ENCODE assay signal across 10 mouse cellular contexts in the genomic region with DNA sequence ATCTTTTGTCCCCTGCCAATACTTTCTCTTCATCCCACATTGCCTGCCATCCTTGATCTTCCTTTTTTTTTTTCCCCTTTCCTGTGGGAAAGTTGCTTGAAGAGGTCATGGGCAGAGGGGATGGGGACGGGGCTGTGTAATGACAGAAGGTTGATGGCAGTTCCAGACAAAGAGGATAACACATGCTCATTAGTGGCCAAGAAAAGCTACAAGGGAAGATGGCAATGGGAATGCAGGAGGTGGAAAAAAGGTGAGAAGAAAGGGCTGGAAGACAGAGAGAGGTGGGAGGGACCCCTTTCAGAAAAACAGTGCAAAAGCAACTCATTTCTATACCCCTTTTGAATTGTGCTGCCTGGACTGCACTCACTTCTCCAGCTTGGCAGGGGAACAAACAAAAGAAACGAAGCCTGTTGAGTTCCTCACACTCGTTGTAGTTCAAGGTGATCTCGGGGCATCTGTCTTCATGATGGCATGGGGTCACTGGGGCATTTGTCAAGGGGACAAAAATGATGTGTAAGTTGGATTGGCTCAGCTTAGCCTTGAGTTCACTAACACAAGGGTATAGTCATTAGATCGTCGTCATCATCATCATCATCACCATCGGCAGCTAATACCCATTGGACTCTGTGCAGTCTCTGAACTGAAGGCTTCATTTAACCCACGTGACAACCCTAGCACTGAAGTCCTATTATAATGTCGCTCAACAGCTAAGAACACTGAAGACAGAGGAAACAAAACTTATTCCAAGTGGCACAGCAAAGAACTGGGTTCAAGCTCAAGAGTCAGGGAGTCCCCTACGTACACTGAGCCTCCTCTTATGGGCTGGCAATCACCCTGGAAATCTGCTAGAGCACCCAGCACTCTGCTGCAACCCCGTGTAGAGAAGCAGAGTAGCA. TPM values are rescaled to one million over a fixed set of nuclear protein-coding genes. Genes with fewer than 3 reads are reported as not detected.
DNase-seq lines count a peak whose midpoint lies in the region; ATAC-seq and TF ChIP-seq lines count a peak whose summit lies in the region.
"Had no signal": no experiment of that assay in that cellular context is flagged by ENCODE, and none has a peak within 500 bp of the region (broad histone marks: within the 10 kb centered on the region; RNA-seq: fewer than 3 reads in every experiment).

No protein-coding gene starts in this region.

- 11% methylated on average over 11 of the region's 11 CpGs for WGBS in hindbrain, embryonic 15.5 days
- 5% methylated on average over 11 of the region's 11 CpGs for WGBS in midbrain, embryonic 14.5 days

- no peaks in the 10 kb centered on the region for H3K9me3 ChIP-seq in E14TG2a.4 (ENCODE audit: low read length)
- H3K9me3 ChIP-seq in hindbrain, embryonic 15.5 days = no peaks in the 10 kb centered on the region
- H3K9me3 ChIP-seq in midbrain, embryonic 14.5 days (ENCODE audit: control insufficient read depth, low read length) = no peaks in the 10 kb centered on the region

- H3K27me3 ChIP-seq in E14TG2a.4 (ENCODE audit: insufficient read depth, low read length) = peaks cover 2% of the 10 kb centered on the region
- H3K27me3 ChIP-seq in hindbrain, embryonic 15.5 days = no peaks in the 10 kb centered on the region
- no peaks in the 10 kb centered on the region for H3K27me3 ChIP-seq in midbrain, embryonic 14.5 days (ENCODE audit: control insufficient read depth, insufficient read depth, low read length)

- H3K36me3 ChIP-seq in E14TG2a.4 (ENCODE audit: insufficient read depth, low read length) = peaks cover 3% of the 10 kb centered on the region; the same call in 1 of the 2 replicates
- H3K36me3 ChIP-seq in hindbrain, embryonic 15.5 days = peaks cover 23% of the 10 kb centered on the region
- peaks cover 44% of the 10 kb centered on the region for H3K36me3 ChIP-seq in midbrain, embryonic 14.5 days (ENCODE audit: control insufficient read depth, insufficient read depth, low read length)

- peak overlapping the region; percentile 72 for H3K27ac ChIP-seq in hindbrain, embryonic 15.5 days (replicated peaks)
- peak overlapping the region; percentile 81 for H3K27ac ChIP-seq in midbrain, embryonic 14.5 days (replicated peaks; ENCODE audit: low read depth, low read length)
- H3K27ac ChIP-seq: macrophage had no signal

- H3K9ac ChIP-seq in hindbrain, embryonic 15.5 days = no peak overlapping the region
- no peak overlapping the region; the same call in 1 of the 2 replicates for H3K9ac ChIP-seq in midbrain, embryonic 14.5 days (replicated peaks; ENCODE audit: low read length)

- ATAC-seq in hindbrain, embryonic 15.5 days (ENCODE audit: low FRiP score, low read depth) = no peak; the same call in 1 of the 2 replicates
- ATAC-seq in midbrain, embryonic 14.5 days (ENCODE audit: low FRiP score, low TSS enrichment) = peak; percentile 26; the same call in 1 of the 2 replicates

- peaks cover 72% of the 10 kb centered on the region for H3K4me1 ChIP-seq in E14TG2a.4 (replicated peaks; ENCODE audit: low read depth, low read length)
- H3K4me1 ChIP-seq in hindbrain, embryonic 15.5 days (replicated peaks) = peaks cover 68% of the 10 kb centered on the region
- H3K4me1 ChIP-seq in midbrain, embryonic 14.5 days (ENCODE audit: control insufficient read depth, insufficient read depth, low read length) = peaks cover 47% of the 10 kb centered on the region

- no peak overlapping the region for H3K4me2 ChIP-seq in hindbrain, embryonic 15.5 days
- peak overlapping the region; percentile 30 for H3K4me2 ChIP-seq in midbrain, embryonic 14.5 days (ENCODE audit: low read length)

- no peak for TF ChIP-seq CTCF in E14TG2a.4 (conservative IDR thresholded peaks at IDR 0.05; ENCODE audit: low read length)

- peak; percentile 65 to 91 for DNase-seq in adrenal gland, adult (ENCODE audit: inconsistent age in 2 of 2, low spot score in 1 of 2)
- no peak for DNase-seq in adrenal gland, postnatal 25 days
- DNase-seq in midbrain, embryonic 14.5 days = peak; percentile 42
- no peak for DNase-seq in spleen, postnatal 36 days (ENCODE audit: low spot score in 2 of 2)
- DNase-seq in left cerebral cortex, adult 9 months (ENCODE audit: low spot score in 2 of 2) = no peak
- DNase-seq in gastrocnemius, postnatal 4 days (ENCODE audit: low spot score in 2 of 2) = no peak

- 0 out of 2 replicates have a peak overlapping the region, but pooled peaks have one; percentile 62 for H3K4me3 ChIP-seq in E14TG2a.4 (replicated peaks; ENCODE audit: low read length)
- no peak overlapping the region for H3K4me3 ChIP-seq in hindbrain, embryonic 15.5 days
- no peak overlapping the region for H3K4me3 ChIP-seq in midbrain, embryonic 14.5 days (replicated peaks; ENCODE audit: low read depth, low read length)
- H3K4me3 ChIP-seq: layer of hippocampus, adult 2 months had no signal

RNA-seq across cellular contexts. Expression of gene Dtx4, which starts 11.3 kb away (rescaled TPM):
- total RNA-seq in adrenal gland, postnatal 25 days (2021) = 14.9 and 15.1 TPM in 2 replicates
- polyA plus RNA-seq in hindbrain, embryonic 15.5 days (2015; fragmentation: Nextera tagmentation; extraction: Ambion mirVana) = 40.0 and 42.2 TPM in 2 replicates
- 35.7 and 46.0 TPM in 2 replicates for polyA plus RNA-seq in midbrain, embryonic 14.5 days (2014; fragmentation: Nextera tagmentation; extraction: Ambion mirVana)
- 10 to 100 TPM; 33.2 to 37.5 TPM for total RNA-seq in gastrocnemius, postnatal 4 days (2021)

RNA-seq across cellular contexts. Expression of gene Mpeg1, which starts 29.3 kb away (rescaled TPM):
- 12.4 and 16.5 TPM in 2 replicates for total RNA-seq in adrenal gland, postnatal 25 days (2021)
- polyA plus RNA-seq in hindbrain, embryonic 15.5 days (2015; fragmentation: Nextera tagmentation; extraction: Ambion mirVana) = 0.61 and 0.88 TPM in 2 replicates
- polyA plus RNA-seq in midbrain, embryonic 14.5 days (2014; fragmentation: Nextera tagmentation; extraction: Ambion mirVana) = 1.00 and 1.1 TPM in 2 replicates
- 1 to 10 TPM; 3.7 to 3.9 TPM for total RNA-seq in gastrocnemius, postnatal 4 days (2021)

RNA-seq across cellular contexts. Expression of gene Fam111a, which starts 55.6 kb away (rescaled TPM):
- total RNA-seq in adrenal gland, postnatal 25 days (2021) = 6.3 and 6.7 TPM in 2 replicates
- 6.6 and 7.9 TPM in 2 replicates for polyA plus RNA-seq in hindbrain, embryonic 15.5 days (2015; fragmentation: Nextera tagmentation; extraction: Ambion mirVana)
- polyA plus RNA-seq in midbrain, embryonic 14.5 days (2014; fragmentation: Nextera tagmentation; extraction: Ambion mirVana) = 4.5 and 8.3 TPM in 2 replicates
- total RNA-seq in gastrocnemius, postnatal 4 days (2021) = 10 to 100 TPM; 21.3 to 21.5 TPM

Comparison
In these comparisons a context has a peak if more than half of its experiments do, and no peak if none do; other contexts are left out.
1. DNase-seq: peak in adrenal gland, adult (2 of 2) and midbrain, embryonic 14.5 days (single experiment); none in adrenal gland, postnatal 25 days (single experiment), spleen, postnatal 36 days (0 of 2), left cerebral cortex, adult 9 months (0 of 2) and gastrocnemius, postnatal 4 days (0 of 2).